Mouse (Mus musculus) megakaryocyte, embryonic 14.5 days (primary cell): ENCODE data around the gene Usp12.

Source experiments
- FLI1 ChIP-seq: IDR thresholded peaks from 2 replicates; pipeline ENCODE4 v1.6.1; 2012; ENCODE audit warnings: low read length, inconsistent platforms, mixed read lengths
- GATA1 ChIP-seq: IDR thresholded peaks from 3 replicates; pipeline ENCODE4 v1.6.1; 2012; ENCODE audit warnings: mixed read lengths, low read length, inconsistent platforms, borderline replicate concordance

DNA sequence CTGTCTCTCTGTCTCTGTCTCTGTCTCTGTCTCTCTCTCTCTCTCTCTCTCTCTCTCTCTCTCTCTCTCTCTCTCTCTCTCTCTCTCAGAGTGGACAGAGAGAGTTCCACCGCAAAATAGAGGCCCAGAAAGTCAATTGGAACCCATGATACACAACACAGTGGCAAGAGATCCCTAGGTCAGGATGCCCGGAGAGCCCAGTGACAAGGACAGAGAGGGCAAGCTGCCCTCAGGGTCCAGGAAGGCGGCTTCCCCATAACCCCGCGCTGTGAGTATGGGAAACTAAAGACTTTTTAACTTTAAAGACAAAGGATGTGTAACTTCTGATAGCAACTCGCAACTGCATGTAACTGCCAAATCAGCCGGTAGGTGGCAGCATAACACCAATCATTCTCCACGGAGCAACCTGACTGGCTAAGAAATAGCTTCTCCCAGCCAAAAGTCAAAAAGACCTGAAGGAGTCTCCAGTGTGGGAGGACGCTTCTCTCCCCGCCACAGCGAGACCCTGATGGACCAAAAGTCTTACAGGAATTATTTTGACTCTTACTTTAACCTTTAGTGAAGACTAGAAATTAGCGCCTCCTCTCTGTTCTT lies 88.9 kb downstream of the Usp12 start:
- TF ChIP-seq GATA1 = no peak
- no peak for TF ChIP-seq FLI1
